Mouse (Mus musculus): Measurements from ENCODE around the gene Acadvl. TPM values are rescaled to one million over a fixed set of nuclear protein-coding genes. Genes with fewer than 3 reads are reported as not detected.

Acadvl gene
- polyA plus RNA-seq, 1 experiment from 2014 or later, result 58.4 TPM

- Histone ChIP-seq H3K4me3 (ENCODE audit: low read length) (no peak overlapping the region), H3K4me2 (replicated peaks; ENCODE audit: low read depth, low read length) (peak overlapping the region; percentile 43; the same call in 1 of the 2 replicates), H3K27me3 (ENCODE audit: control insufficient read depth, insufficient read depth, low read length) (no peaks in the 10 kb centered on the region), H3K4me1 (ENCODE audit: control insufficient read depth, insufficient read depth, low read length) (peaks cover 48% of the 10 kb centered on the region), H3K9me3 (ENCODE audit: control insufficient read depth, low read length) (no peaks in the 10 kb centered on the region), H3K36me3 (ENCODE audit: control insufficient read depth, insufficient read depth, low read length) (peaks cover 30% of the 10 kb centered on the region), H3K27ac (ENCODE audit: low read depth, low read length) (0 out of 2 replicates have a peak overlapping the region, but pooled peaks have one; percentile 77), H3K9ac (ENCODE audit: low read depth, low read length) (no peak overlapping the region)
- WGBS, result 37% methylated on average over 11 of the region's 11 CpGs
- ATAC-seq (ENCODE audit: low FRiP score, low TSS enrichment), result no peak
These were observed 14.8 kb upstream of the Acadvl start for GRCm38 (mm10) chr11:70029829-70030550.

- H3K4me1 ChIP-seq (ENCODE audit: control insufficient read depth, insufficient read depth, low read length), result peaks cover 48% of the 10 kb centered on the region
- no peaks in the 10 kb centered on the region for H3K27me3 ChIP-seq (ENCODE audit: control insufficient read depth, insufficient read depth, low read length)
- H3K27ac ChIP-seq (ENCODE audit: low read depth, low read length), result peak overlapping the region; percentile 77
- H3K9ac ChIP-seq (ENCODE audit: low read depth, low read length), result no peak overlapping the region
- ATAC-seq (ENCODE audit: low FRiP score, low TSS enrichment), result peak; percentile 82
- peak overlapping the region; percentile 43 for H3K4me2 ChIP-seq (replicated peaks; ENCODE audit: low read depth, low read length)
- peak overlapping the region; percentile 12 for H3K4me3 ChIP-seq (ENCODE audit: low read length)
- under 1% methylated on average over 20 of the region's 20 CpGs for WGBS
- peaks cover 30% of the 10 kb centered on the region for H3K36me3 ChIP-seq (ENCODE audit: control insufficient read depth, insufficient read depth, low read length)
- no peaks in the 10 kb centered on the region for H3K9me3 ChIP-seq (ENCODE audit: control insufficient read depth, low read length)
These were observed 14.1 kb upstream of the Acadvl start for GRCm38 (mm10) chr11:70029130-70029801.

- H3K4me2 ChIP-seq (replicated peaks; ENCODE audit: low read depth, low read length), result peak overlapping the region; percentile 43
- 0 out of 2 replicates have a peak, but pooled peaks have one; percentile 0 for ATAC-seq (ENCODE audit: low FRiP score, low TSS enrichment)
- no peak overlapping the region for H3K9ac ChIP-seq (ENCODE audit: low read depth, low read length)
- 17% methylated on average over 12 of the region's 12 CpGs for WGBS
- H3K4me3 ChIP-seq (ENCODE audit: low read length), result peak overlapping the region; percentile 12
- H3K27me3 ChIP-seq (ENCODE audit: control insufficient read depth, insufficient read depth, low read length), result no peaks in the 10 kb centered on the region
- H3K27ac ChIP-seq (ENCODE audit: low read depth, low read length), result peak overlapping the region; percentile 77
- peaks cover 55% of the 10 kb centered on the region for H3K4me1 ChIP-seq (ENCODE audit: control insufficient read depth, insufficient read depth, low read length)
- H3K36me3 ChIP-seq (ENCODE audit: control insufficient read depth, insufficient read depth, low read length), result peaks cover 30% of the 10 kb centered on the region
- H3K9me3 ChIP-seq (ENCODE audit: control insufficient read depth, low read length), result no peaks in the 10 kb centered on the region
These were observed 13.4 kb upstream of the Acadvl start for GRCm38 (mm10) chr11:70028401-70029129.

GRCm38 (mm10) chr11:70027397-70027796 lies 12.2 kb upstream of the Acadvl start:
- no peaks in the 10 kb centered on the region for H3K9me3 ChIP-seq (ENCODE audit: control insufficient read depth, low read length)
- H3K4me3 ChIP-seq (ENCODE audit: low read length), result peak overlapping the region; percentile 39
- H3K4me2 ChIP-seq (replicated peaks; ENCODE audit: low read depth, low read length), result peak overlapping the region; percentile 73
- H3K9ac ChIP-seq (ENCODE audit: low read depth, low read length), result peak overlapping the region; percentile 24; the same call in 1 of the 2 replicates
- H3K27me3 ChIP-seq (ENCODE audit: control insufficient read depth, insufficient read depth, low read length), result no peaks in the 10 kb centered on the region
- peak overlapping the region; percentile 44; the same call in 1 of the 2 replicates for H3K27ac ChIP-seq (ENCODE audit: low read depth, low read length)
- peaks cover 21% of the 10 kb centered on the region for H3K36me3 ChIP-seq (ENCODE audit: control insufficient read depth, insufficient read depth, low read length)
- ATAC-seq (ENCODE audit: low FRiP score, low TSS enrichment), result no peak
- 23% methylated on average over 9 of the region's 9 CpGs for WGBS
- peaks cover 59% of the 10 kb centered on the region for H3K4me1 ChIP-seq (ENCODE audit: control insufficient read depth, insufficient read depth, low read length)

GRCm38 (mm10) chr11:70026689-70027088 lies 11.5 kb upstream of the Acadvl start:
- Histone ChIP-seq H3K9me3 (ENCODE audit: control insufficient read depth, low read length) (no peaks in the 10 kb centered on the region), H3K27ac (ENCODE audit: low read depth, low read length) (peak overlapping the region; percentile 44; the same call in 1 of the 2 replicates), H3K27me3 (ENCODE audit: control insufficient read depth, insufficient read depth, low read length) (no peaks in the 10 kb centered on the region), H3K9ac (ENCODE audit: low read depth, low read length) (peak overlapping the region; percentile 24; the same call in 1 of the 2 replicates), H3K36me3 (ENCODE audit: control insufficient read depth, insufficient read depth, low read length) (peaks cover 14% of the 10 kb centered on the region), H3K4me3 (ENCODE audit: low read length) (peak overlapping the region; percentile 39), H3K4me1 (ENCODE audit: control insufficient read depth, insufficient read depth, low read length) (peaks cover 59% of the 10 kb centered on the region), H3K4me2 (replicated peaks; ENCODE audit: low read depth, low read length) (peak overlapping the region; percentile 73)
- ATAC-seq (ENCODE audit: low FRiP score, low TSS enrichment), result peak; percentile 77
- WGBS, result 2% methylated on average over 19 of the region's 19 CpGs

- Histone ChIP-seq H3K9me3 (ENCODE audit: control insufficient read depth, low read length) (no peaks in the 10 kb centered on the region), H3K27me3 (ENCODE audit: control insufficient read depth, insufficient read depth, low read length) (no peaks in the 10 kb centered on the region), H3K4me1 (ENCODE audit: control insufficient read depth, insufficient read depth, low read length) (peaks cover 66% of the 10 kb centered on the region), H3K9ac (ENCODE audit: low read depth, low read length) (peak overlapping the region; percentile 47), H3K27ac (ENCODE audit: low read depth, low read length) (no peak overlapping the region; the same call in 1 of the 2 replicates), H3K36me3 (ENCODE audit: control insufficient read depth, insufficient read depth, low read length) (no peaks in the 10 kb centered on the region), H3K4me3 (ENCODE audit: low read length) (peak overlapping the region; percentile 35), H3K4me2 (replicated peaks; ENCODE audit: low read depth, low read length) (peak overlapping the region; percentile 56)
- ATAC-seq (ENCODE audit: low FRiP score, low TSS enrichment), result no peak
- WGBS, result 14% methylated on average over 6 of the region's 6 CpGs
These were observed 8.9 kb upstream of the Acadvl start for GRCm38 (mm10) chr11:70024151-70024514.

GRCm38 (mm10) chr11:70023481-70024150 lies 8.4 kb upstream of the Acadvl start:
- peaks cover 66% of the 10 kb centered on the region for H3K4me1 ChIP-seq (ENCODE audit: control insufficient read depth, insufficient read depth, low read length)
- peak overlapping the region; percentile 35 for H3K4me3 ChIP-seq (ENCODE audit: low read length)
- H3K36me3 ChIP-seq (ENCODE audit: control insufficient read depth, insufficient read depth, low read length), result no peaks in the 10 kb centered on the region
- no peaks in the 10 kb centered on the region for H3K27me3 ChIP-seq (ENCODE audit: control insufficient read depth, insufficient read depth, low read length)
- H3K9ac ChIP-seq (ENCODE audit: low read depth, low read length), result peak overlapping the region; percentile 47; the same call in 1 of the 2 replicates
- WGBS, result 6% methylated on average over 20 of the region's 29 CpGs
- H3K4me2 ChIP-seq (replicated peaks; ENCODE audit: low read depth, low read length), result peak overlapping the region; percentile 56
- no peak for ATAC-seq (ENCODE audit: low FRiP score, low TSS enrichment)
- H3K27ac ChIP-seq (ENCODE audit: low read depth, low read length), result no peak overlapping the region
- H3K9me3 ChIP-seq (ENCODE audit: control insufficient read depth, low read length), result no peaks in the 10 kb centered on the region
